Mouse (Mus musculus) erythroblast, adult 5-6 weeks (primary cell): ENCODE data around the gene 1190007I07Rik. TPM values are rescaled to one million over a fixed set of nuclear protein-coding genes. Genes with fewer than 3 reads are reported as not detected.
"Not testable (repeated sequence)": the region's sequence is repeated elsewhere in the genome, so short reads cannot be mapped to it uniquely, and the experiment has no call there.

Source experiments
- ATAC-seq: replicated peaks from 2 replicates; pipeline ENCODE4 v1.8.0; 2016; ENCODE audit warnings: moderate number of reproducible peaks, mild to moderate bottlenecking, moderate TSS enrichment, inconsistent platforms; ENCODE audit not compliant: poor library complexity, low FRiP score, severe bottlenecking
- total RNA-seq, 2 experiments: library from RNA; stranded (forward) in 1 of 2; stranded (reverse) in 1 of 2; fragments of 150-400 nt in 1 of 2; fragments of 200-764, 138-1000 nt in 1 of 2; gene quantifications; 2 replicates each; pipeline versions ENCODE4 v1.2.3 to v1.2.4; 2015 to 2017; ENCODE audit warnings: low replicate concordance in 2 of 2

The 1190007I07Rik gene
- total RNA-seq, 2 experiments from 2014 or later = 1.7 to 7.1 TPM

DNA sequence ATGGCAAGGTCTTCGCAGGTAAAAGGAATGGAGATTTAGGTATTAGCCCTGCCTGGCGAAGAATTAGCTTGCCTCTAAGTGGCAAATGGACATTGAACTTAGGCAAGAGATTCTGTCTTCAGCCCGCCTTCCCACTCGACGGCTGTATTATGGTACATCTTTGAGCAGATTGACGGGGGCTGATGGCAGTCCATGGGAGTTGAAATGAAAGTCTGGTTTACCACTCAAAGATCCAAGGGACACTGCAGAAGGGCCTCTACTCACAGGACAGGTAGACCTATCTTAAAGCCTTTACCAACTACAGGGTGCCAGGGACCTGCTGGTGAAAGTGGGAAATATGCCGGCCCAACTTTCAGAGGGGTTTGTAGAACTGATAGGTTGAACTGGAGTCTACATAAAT, 7.5 kb upstream of the 1190007I07Rik start:
- ATAC-seq = no peak

DNA sequence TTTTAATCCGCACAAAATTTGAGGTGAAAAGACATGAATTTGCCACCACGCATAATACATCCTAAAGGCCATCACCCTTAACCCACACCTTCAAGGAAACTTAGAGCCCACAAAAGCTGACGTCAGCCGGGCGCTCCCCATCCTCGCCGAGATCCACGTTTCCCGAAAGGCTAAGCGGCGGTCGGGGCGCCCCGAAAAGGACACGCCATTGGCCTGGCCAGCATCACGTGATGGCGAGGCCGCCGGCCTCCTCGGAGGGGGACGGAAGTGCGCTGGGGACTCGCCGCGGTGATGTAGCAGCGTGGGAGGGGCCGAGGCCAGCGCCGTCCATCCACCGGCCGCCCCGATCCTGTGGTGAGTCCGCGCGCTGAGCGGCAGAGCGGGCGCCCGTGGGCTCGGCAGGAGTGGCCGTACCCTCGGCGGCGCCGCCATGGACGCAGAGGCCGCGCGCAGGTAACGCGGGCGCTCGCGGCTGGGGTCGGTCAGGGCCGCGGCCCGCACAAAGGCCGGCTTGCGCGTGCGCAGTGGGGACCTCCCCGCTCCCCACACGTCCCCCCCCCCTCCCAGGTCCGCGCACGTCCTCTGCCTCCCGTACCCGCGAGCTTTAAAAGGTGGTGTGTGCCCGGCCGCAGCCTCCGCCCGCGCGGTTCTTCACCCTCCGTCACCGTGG, 6.7 kb upstream of the 1190007I07Rik start, which contains the start of gene Tdg:
Gene Tdg, plus strand, starts transcription at position 243 of the 670 bp plus-strand sequence.
- ATAC-seq = peak; percentile 98

DNA sequence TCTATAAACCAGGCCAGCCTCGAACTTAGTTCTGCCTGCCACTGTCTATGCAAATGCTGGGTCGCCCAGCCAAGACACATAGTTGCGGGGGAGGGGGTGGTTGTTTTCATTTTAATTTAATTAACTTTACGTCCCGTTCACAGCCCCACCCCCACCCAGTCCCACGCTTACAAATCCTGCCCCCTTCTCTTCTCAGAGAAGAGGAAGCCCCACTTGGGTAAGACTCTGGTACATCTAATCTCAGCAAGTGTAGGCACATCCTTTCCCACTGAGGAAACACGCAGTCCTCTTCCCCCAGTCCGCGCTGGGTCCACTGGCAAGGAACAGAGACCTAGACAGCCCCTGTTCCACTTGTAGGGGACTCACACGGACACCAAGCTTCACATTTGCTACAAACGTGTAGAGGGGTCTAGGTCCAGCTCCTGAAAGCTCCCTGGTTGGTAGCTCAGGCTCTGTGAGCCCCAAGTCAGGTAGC, 6.1 kb upstream of the 1190007I07Rik start:
- ATAC-seq = peak; percentile 60

DNA sequence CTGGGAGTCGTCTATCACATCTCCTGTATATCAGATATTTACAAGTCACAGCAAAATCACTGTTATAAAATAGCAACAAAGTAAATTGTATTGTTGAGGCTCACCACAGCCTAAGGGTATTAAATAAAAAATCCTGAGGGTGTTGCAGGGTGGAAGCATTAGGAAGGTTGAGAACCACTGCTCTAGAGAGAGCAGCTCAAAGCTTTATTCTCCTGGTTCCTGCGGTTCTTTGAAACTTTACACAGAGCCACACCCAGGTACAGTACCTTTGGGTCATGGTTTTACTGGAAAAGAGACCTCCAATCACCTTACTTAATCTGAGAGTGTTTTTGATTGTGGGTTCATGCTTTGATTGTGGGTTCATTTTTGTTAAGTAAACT, 515 bp upstream of the 1190007I07Rik start:
- ATAC-seq = not testable (repeated sequence)

DNA sequence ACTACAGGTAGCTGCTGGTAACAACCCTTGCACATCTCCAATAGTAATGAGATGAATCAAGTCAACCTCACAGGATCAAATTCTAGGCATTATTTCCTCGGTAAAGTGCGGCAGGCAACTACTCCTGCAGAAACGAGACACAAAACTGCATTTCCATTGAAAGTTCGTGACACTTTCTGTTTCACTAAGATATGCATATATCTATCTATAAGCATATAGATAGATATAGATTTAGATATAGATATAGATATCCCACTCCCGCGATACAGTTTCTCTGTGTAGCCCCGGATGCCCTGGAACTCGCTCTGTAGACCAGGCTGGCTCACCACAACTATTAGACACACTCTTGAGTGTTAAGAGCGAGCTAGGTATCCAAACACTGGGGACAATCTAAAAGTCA, 793 bp downstream of the 1190007I07Rik start:
- ATAC-seq = no peak

DNA sequence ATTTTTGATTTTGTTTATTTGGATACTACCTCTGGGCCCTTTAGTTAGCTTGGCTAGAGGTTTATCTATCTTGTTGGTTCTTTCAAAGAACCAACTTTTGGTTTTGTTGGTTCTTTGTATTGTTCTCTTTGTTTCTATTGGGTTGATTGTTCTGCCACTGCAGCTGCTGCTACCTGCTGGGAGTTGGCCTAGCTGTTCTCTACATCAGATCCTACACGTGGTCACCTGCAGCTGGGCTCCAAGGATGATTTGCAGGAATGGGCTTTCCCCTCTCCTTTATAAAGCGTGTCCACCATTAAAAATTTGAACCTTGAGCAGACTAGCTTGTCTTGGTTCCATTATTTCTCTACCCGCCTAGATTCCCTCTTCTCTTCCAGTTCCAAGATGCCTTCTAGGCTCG, 28.6 kb downstream of the 1190007I07Rik start:
- not testable (repeated sequence) for ATAC-seq

DNA sequence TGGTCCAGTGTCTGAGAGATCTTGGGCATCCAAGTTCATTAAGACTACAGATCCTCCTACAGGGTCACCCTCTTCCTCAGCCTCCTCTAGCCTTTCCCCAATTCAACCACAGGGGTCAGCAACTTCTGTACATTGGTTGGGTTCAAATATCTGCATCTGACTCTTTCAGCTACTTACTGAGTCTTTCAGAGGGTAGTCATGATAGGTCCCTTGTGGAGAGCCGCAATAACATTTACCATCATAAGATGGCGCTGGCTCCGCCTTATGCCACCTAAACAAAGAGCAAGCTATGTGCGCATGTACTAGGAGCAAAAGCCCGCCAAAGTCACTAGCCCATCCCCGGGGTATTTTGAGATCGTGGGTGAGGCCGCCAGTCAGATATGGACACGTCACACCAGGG, 33.4 kb downstream of the 1190007I07Rik start:
- not testable (repeated sequence) for ATAC-seq

DNA sequence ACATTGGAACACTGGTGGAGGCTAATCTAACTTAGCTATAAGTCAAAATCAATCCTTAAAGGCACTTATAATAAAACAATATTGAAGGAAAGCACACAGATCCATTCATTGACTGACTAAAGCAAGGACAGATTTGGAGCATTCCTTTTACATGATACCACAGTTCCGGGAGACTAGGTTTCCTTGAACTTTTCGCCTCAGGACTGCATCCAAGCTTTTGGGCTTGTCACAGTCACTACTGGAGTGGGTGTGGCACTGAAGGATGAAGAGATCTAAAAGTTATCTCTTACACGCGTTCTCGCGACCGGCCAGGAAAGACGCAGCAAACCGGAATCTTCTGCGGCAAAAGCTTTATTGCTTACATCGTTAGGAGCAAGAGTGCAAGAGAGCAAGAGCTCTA, 51.9 kb downstream of the 1190007I07Rik start:
- not testable (repeated sequence) for ATAC-seq

Other genes with a start within 250 kb of the 1190007I07Rik start
- not detected in 2 replicates for gene Gm1553, start 130.6 kb downstream of the 1190007I07Rik start, total RNA-seq (2015; ENCODE audit: low replicate concordance)
- not detected in 2 replicates for gene Gm1553, start 130.6 kb downstream of the 1190007I07Rik start, total RNA-seq (2017; ENCODE audit: low replicate concordance)
- 11.7 and 14.2 TPM in 2 replicates for gene Tdg, start 6.6 kb upstream of the 1190007I07Rik start, total RNA-seq (2015; ENCODE audit: low replicate concordance)
- gene Tdg, start 6.6 kb upstream of the 1190007I07Rik start, total RNA-seq (2017; ENCODE audit: low replicate concordance) = 20.4 and 23.6 TPM in 2 replicates
- gene Glt8d2, start 67.4 kb upstream of the 1190007I07Rik start, total RNA-seq (2015; ENCODE audit: low replicate concordance) = not detected in 2 replicates
- gene Glt8d2, start 67.4 kb upstream of the 1190007I07Rik start, total RNA-seq (2017; ENCODE audit: low replicate concordance) = 0.98 TPM in 1 of 2 replicates, not detected in the other
- gene Hcfc2, start 72.9 kb upstream of the 1190007I07Rik start, total RNA-seq (2015; ENCODE audit: low replicate concordance) = 4.2 and 7.9 TPM in 2 replicates
- gene Hcfc2, start 72.9 kb upstream of the 1190007I07Rik start, total RNA-seq (2017; ENCODE audit: low replicate concordance) = 7.0 and 9.9 TPM in 2 replicates
- 21.1 and 53.0 TPM in 2 replicates for gene Nfyb, start 140.9 kb upstream of the 1190007I07Rik start, total RNA-seq (2015; ENCODE audit: low replicate concordance)
- gene Nfyb, start 140.9 kb upstream of the 1190007I07Rik start, total RNA-seq (2017; ENCODE audit: low replicate concordance) = 48.8 and 52.9 TPM in 2 replicates
- gene Txnrd1, start 210.7 kb upstream of the 1190007I07Rik start, total RNA-seq (2015; ENCODE audit: low replicate concordance) = 12.1 and 20.9 TPM in 2 replicates
- 18.0 and 25.3 TPM in 2 replicates for gene Txnrd1, start 210.7 kb upstream of the 1190007I07Rik start, total RNA-seq (2017; ENCODE audit: low replicate concordance)
- gene Eid3, start 243.4 kb upstream of the 1190007I07Rik start, total RNA-seq (2015; ENCODE audit: low replicate concordance) = 1.3 TPM in 1 of 2 replicates, not detected in the other
- gene Eid3, start 243.4 kb upstream of the 1190007I07Rik start, total RNA-seq (2017; ENCODE audit: low replicate concordance) = 1.4 and 5.2 TPM in 2 replicates